Mouse (Mus musculus) hindbrain, embryonic 14.5 days (tissue): Measurements from ENCODE around the gene Tiam2. TPM values are rescaled to one million over a fixed set of nuclear protein-coding genes. Genes with fewer than 3 reads are reported as not detected.
A peak's percentile ranks its signal among the peaks of the same experiment; 100 is the strongest.

Source experiments
- ATAC-seq: fragments of 200-750 bp; cut with Nextera tagmentation; 2 replicates; pipeline ENCODE4 v1.8.0; 2017; ENCODE audit warnings: moderate number of reproducible peaks, mild to moderate bottlenecking, moderate TSS enrichment, moderate library complexity; ENCODE audit not compliant: low FRiP score
- DNase-seq: peaks from one replicate; pipeline ENCODE4 v3.0.0-alpha.2; 2015; ENCODE audit warnings: low spot score
- H3K27ac ChIP-seq: fragments of 300-500 bp; sonication (generic); 2 replicates; pipeline ENCODE4 v1.5.1; 2014; ENCODE audit warnings: mild to moderate bottlenecking, moderate library complexity
- H3K27me3 ChIP-seq: fragments of 300-500 bp; sonication (generic); 2 replicates; pipeline ENCODE4 v1.6.1; 2014; ENCODE audit warnings: mild to moderate bottlenecking, low read length, mixed read lengths; ENCODE audit not compliant: control insufficient read depth, insufficient read depth
- H3K36me3 ChIP-seq: fragments of 300-500 bp; sonication (generic); replicated peaks from 2 replicates; pipeline ENCODE4 v1.6.1; 2014; ENCODE audit not compliant: control insufficient read depth, insufficient read depth
- H3K4me1 ChIP-seq: fragments of 300-500 bp; sonication (generic); replicated peaks from 2 replicates; pipeline ENCODE4 v1.6.1; 2014; ENCODE audit warnings: antibody characterized with exemption, low read length, mixed read lengths; ENCODE audit not compliant: control insufficient read depth, insufficient read depth
- H3K4me2 ChIP-seq: fragments of 300-500 bp; sonication (generic); replicated peaks from 2 replicates; pipeline ENCODE4 v1.6.1; 2014; ENCODE audit warnings: mild to moderate bottlenecking, moderate library complexity
- H3K4me3 ChIP-seq: fragments of 300-500 bp; sonication (generic); replicated peaks from 2 replicates; pipeline ENCODE4 v1.5.1; 2014; ENCODE audit warnings: mild to moderate bottlenecking, low read length
- H3K9ac ChIP-seq: fragments of 300-500 bp; sonication (generic); 2 replicates; pipeline ENCODE4 v1.6.1; 2014
- H3K9me3 ChIP-seq: fragments of 300-500 bp; sonication (generic); 2 replicates; pipeline ENCODE4 v1.6.1; 2016; ENCODE audit warnings: low read length; ENCODE audit not compliant: control insufficient read depth
- WGBS: fragments of 180-500 bp; shearing (Covaris S2); extraction: QIAGEN DNeasy Blood & Tissue Kit; methylation state at CpG from one replicate; pipeline ENCODE4 v1.1.7; 2014; 5-methylcytosine and 5-hydroxymethylcytosine counted together
- polyA plus RNA-seq: library from polyadenylated mRNA; unstranded; fragments of >200 nt; fragmentation: Nextera tagmentation; extraction: Ambion mirVana; gene quantifications from 2 replicates; pipeline ENCODE4 v1.2.1, GENCODE M21; 2014

Gene Tiam2
- polyA plus RNA-seq, 1 experiment from 2014 or later = 6.3 TPM

GRCm38 (mm10) chr17:3313711-3314624 is 12.4 kb upstream of the Tiam2 start:
- no peaks in the 10 kb centered on the region for H3K27me3 ChIP-seq
- peak overlapping the region; percentile 34 for H3K4me3 ChIP-seq
- no peaks in the 10 kb centered on the region for H3K36me3 ChIP-seq
- H3K9me3 ChIP-seq = no peaks in the 10 kb centered on the region
- H3K4me2 ChIP-seq = peak overlapping the region; percentile 66
- H3K27ac ChIP-seq = no peak overlapping the region
- no peaks in the 10 kb centered on the region for H3K4me1 ChIP-seq
- WGBS = 5% methylated on average over 60 of the region's 60 CpGs
- ATAC-seq (peak; percentile 94), DNase-seq (peak; percentile 83)
- H3K9ac ChIP-seq = peak overlapping the region; percentile 54

- ATAC-seq = no peak
- H3K36me3 ChIP-seq = no peaks in the 10 kb centered on the region
- H3K4me2 ChIP-seq = peak overlapping the region; percentile 66
- WGBS = 27% methylated on average over 3 of the region's 3 CpGs
- H3K4me3 ChIP-seq = peak overlapping the region; percentile 34
- H3K4me1 ChIP-seq = no peaks in the 10 kb centered on the region
- no peak for DNase-seq
- no peak overlapping the region for H3K9ac ChIP-seq
- no peak overlapping the region for H3K27ac ChIP-seq
- no peaks in the 10 kb centered on the region for H3K27me3 ChIP-seq
- H3K9me3 ChIP-seq = no peaks in the 10 kb centered on the region
Observed at GRCm38 (mm10) chr17:3314625-3315020, 11.8 kb upstream of the Tiam2 start.

- no peak overlapping the region for H3K9ac ChIP-seq
- no peak overlapping the region for H3K4me2 ChIP-seq
- no peak overlapping the region for H3K4me3 ChIP-seq
- no peaks in the 10 kb centered on the region for H3K4me1 ChIP-seq
- WGBS = 82% methylated on average over 4 of the region's 4 CpGs
- H3K27ac ChIP-seq = no peak overlapping the region
- H3K36me3 ChIP-seq = no peaks in the 10 kb centered on the region
- no peak for DNase-seq
- H3K9me3 ChIP-seq = no peaks in the 10 kb centered on the region
- ATAC-seq = no peak
- no peaks in the 10 kb centered on the region for H3K27me3 ChIP-seq
Observed at GRCm38 (mm10) chr17:3315581-3315980, 10.8 kb upstream of the Tiam2 start.

- Histone ChIP-seq H3K36me3 (no peaks in the 10 kb centered on the region), H3K9ac (peak overlapping the region; percentile 44; the same call in 1 of the 2 replicates), H3K4me2 (peak overlapping the region; percentile 59), H3K27ac (no peak overlapping the region), H3K4me3 (peak overlapping the region; percentile 41), H3K27me3 (peaks cover 29% of the 10 kb centered on the region), H3K4me1 (no peaks in the 10 kb centered on the region; the same call in 1 of the 2 replicates), H3K9me3 (no peaks in the 10 kb centered on the region)
- peak; percentile 19; the same call in 1 of the 2 replicates for ATAC-seq
- 1% methylated on average over 25 of the region's 25 CpGs for WGBS
- DNase-seq = no peak
Observed at GRCm38 (mm10) chr17:3326903-3327279, 518 bp downstream of the Tiam2 start.

GRCm38 (mm10) chr17:3327335-3327734 is 962 bp downstream of the Tiam2 start:
- Histone ChIP-seq H3K36me3 (no peaks in the 10 kb centered on the region), H3K4me3 (peak overlapping the region; percentile 41), H3K9ac (peak overlapping the region; percentile 44; the same call in 1 of the 2 replicates), H3K27ac (no peak overlapping the region), H3K4me2 (peak overlapping the region; percentile 59), H3K9me3 (no peaks in the 10 kb centered on the region), H3K4me1 (no peaks in the 10 kb centered on the region; the same call in 1 of the 2 replicates), H3K27me3 (peaks cover 29% of the 10 kb centered on the region)
- no peak for ATAC-seq
- WGBS = 5% methylated on average over 14 of the region's 14 CpGs
- no peak for DNase-seq

GRCm38 (mm10) chr17:3328820-3329219 is 2.4 kb downstream of the Tiam2 start:
- WGBS = 75% methylated on average over 4 of the region's 4 CpGs
- peaks cover 29% of the 10 kb centered on the region for H3K27me3 ChIP-seq
- H3K4me3 ChIP-seq = no peak overlapping the region
- H3K9ac ChIP-seq = no peak overlapping the region
- no peak for ATAC-seq
- H3K4me2 ChIP-seq = no peak overlapping the region
- no peak overlapping the region for H3K27ac ChIP-seq
- no peaks in the 10 kb centered on the region; the same call in 1 of the 2 replicates for H3K4me1 ChIP-seq
- no peaks in the 10 kb centered on the region for H3K36me3 ChIP-seq
- no peak for DNase-seq
- no peaks in the 10 kb centered on the region for H3K9me3 ChIP-seq

GRCm38 (mm10) chr17:3329429-3329828 is 3.1 kb downstream of the Tiam2 start:
- Histone ChIP-seq H3K4me2 (no peak overlapping the region), H3K4me1 (no peaks in the 10 kb centered on the region; the same call in 1 of the 2 replicates), H3K27ac (no peak overlapping the region), H3K36me3 (no peaks in the 10 kb centered on the region), H3K4me3 (no peak overlapping the region), H3K9me3 (no peaks in the 10 kb centered on the region), H3K27me3 (peaks cover 29% of the 10 kb centered on the region), H3K9ac (no peak overlapping the region)
- ATAC-seq (no peak), DNase-seq (no peak)
- WGBS = 91% methylated on average over 4 of the region's 4 CpGs

GRCm38 (mm10) chr17:3331721-3332461 is 5.5 kb downstream of the Tiam2 start:
- peaks cover 15% of the 10 kb centered on the region for H3K27me3 ChIP-seq
- H3K9me3 ChIP-seq = no peaks in the 10 kb centered on the region
- ATAC-seq (no peak; the same call in 1 of the 2 replicates), DNase-seq (no peak)
- no peak overlapping the region for H3K9ac ChIP-seq
- no peak overlapping the region for H3K27ac ChIP-seq
- H3K4me3 ChIP-seq = no peak overlapping the region
- no peak overlapping the region for H3K4me2 ChIP-seq
- no peaks in the 10 kb centered on the region; the same call in 1 of the 2 replicates for H3K4me1 ChIP-seq
- WGBS = 80% methylated on average over 7 of the region's 7 CpGs
- H3K36me3 ChIP-seq = no peaks in the 10 kb centered on the region

GRCm38 (mm10) chr17:3336161-3336739 is 9.9 kb downstream of the Tiam2 start:
- Histone ChIP-seq H3K4me3 (no peak overlapping the region), H3K27ac (no peak overlapping the region), H3K9ac (no peak overlapping the region), H3K4me1 (peaks cover 11% of the 10 kb centered on the region), H3K27me3 (no peaks in the 10 kb centered on the region), H3K9me3 (no peaks in the 10 kb centered on the region), H3K36me3 (no peaks in the 10 kb centered on the region), H3K4me2 (no peak overlapping the region)
- 83% methylated on average over 7 of the region's 7 CpGs for WGBS
- ATAC-seq (no peak), DNase-seq (no peak)
